Mouse (Mus musculus) spleen, adult 2 months (tissue): ENCODE results near the gene Zmiz1. TPM values are rescaled to one million over a fixed set of nuclear protein-coding genes. Genes with fewer than 3 reads are reported as not detected.

Experiments
- DNase-seq, 2 experiments: peaks; one replicate each; pipeline versions ENCODE4 v3.0.0 to v3.0.0-alpha.2; 2012 to 2021; ENCODE audit warnings: low spot score in 2 of 2, low read depth in 1 of 2
- H3K27ac ChIP-seq: fragments of 200-500 bp; 2 replicates; pipeline ENCODE4 v1.5.1; 2012; ENCODE audit warnings: low read length, inconsistent platforms; ENCODE audit not compliant: insufficient read depth
- H3K27me3 ChIP-seq: fragments of 200-500 bp; 2 replicates; pipeline ENCODE4 v1.6.1; 2012; ENCODE audit warnings: mild to moderate bottlenecking, moderate library complexity, low read length, inconsistent platforms; ENCODE audit not compliant: control insufficient read depth, insufficient read depth
- H3K36me3 ChIP-seq: fragments of 200-500 bp; 2 replicates; pipeline ENCODE4 v1.6.1; 2012; ENCODE audit warnings: mild to moderate bottlenecking, low read length, inconsistent platforms; ENCODE audit not compliant: control insufficient read depth, insufficient read depth
- H3K4me1 ChIP-seq: fragments of 200-500 bp; 2 replicates; pipeline ENCODE4 v1.6.1; 2011; ENCODE audit warnings: inconsistent platforms; ENCODE audit not compliant: control insufficient read depth, insufficient read depth, insufficient read length
- H3K4me3 ChIP-seq: fragments of 200-500 bp; 2 replicates; pipeline ENCODE4 v1.5.1; 2011; ENCODE audit warnings: mild to moderate bottlenecking, inconsistent platforms; ENCODE audit not compliant: insufficient read depth, insufficient read length; ENCODE audit errors: extremely low read depth
- CTCF ChIP-seq: fragments of 200-500 bp; IDR thresholded peaks from 2 replicates; pipeline ENCODE4 v1.5.1; 2011; ENCODE audit warnings: mild to moderate bottlenecking, inconsistent platforms; ENCODE audit not compliant: insufficient read depth, insufficient read length, insufficient replicate concordance; ENCODE audit errors: extremely low read depth
- POLR2A ChIP-seq: fragments of 200-500 bp; IDR thresholded peaks from 2 replicates; pipeline ENCODE4 v1.6.1; 2011; ENCODE audit warnings: low read depth, low read length, inconsistent platforms
- WGBS: fragments of 180-500 bp; shearing (Covaris S2); methylation state at CpG from one replicate; pipeline ENCODE4 v1.1.7; 2018; 5-methylcytosine and 5-hydroxymethylcytosine counted together
- polyA plus RNA-seq: library from polyadenylated mRNA; depleted of rRNA; stranded (reverse); fragments of >200 nt; gene quantifications from 2 replicates; pipeline ENCODE4 v1.2.3, GENCODE M21; 2012

Zmiz1 gene
- polyA plus RNA-seq, 1 experiment: 48.5 TPM

- DNase-seq: no peak
Measured at GRCm38 (mm10) chr14:25574047-25574870, 115.3 kb downstream of the Zmiz1 start.

GRCm38 (mm10) chr14:25576642-25577041 is 117.7 kb downstream of the Zmiz1 start:
- Histone ChIP-seq H3K36me3 (peaks cover 22% of the 10 kb centered on the region), H3K4me1 (no peaks in the 10 kb centered on the region), H3K27ac (no peak overlapping the region), H3K4me3 (no peak overlapping the region), H3K27me3 (no peaks in the 10 kb centered on the region)
- TF ChIP-seq CTCF: no peak
- TF ChIP-seq POLR2A: no peak
- no peak for DNase-seq
- 77% methylated on average over 3 of the region's 3 CpGs for WGBS

More at GRCm38 (mm10) chr14:25574047-25574870, 115.3 kb downstream of the Zmiz1 start:
- Histone ChIP-seq H3K4me3 (no peak overlapping the region), H3K36me3 (peaks cover 19% of the 10 kb centered on the region), H3K4me1 (no peaks in the 10 kb centered on the region), H3K27me3 (no peaks in the 10 kb centered on the region), H3K27ac (no peak overlapping the region)
- TF ChIP-seq POLR2A: no peak
- TF ChIP-seq CTCF: no peak
- WGBS: 86% methylated on average over 16 of the region's 16 CpGs

- no peak for DNase-seq
- Histone ChIP-seq H3K27ac (no peak overlapping the region), H3K4me3 (no peak overlapping the region), H3K36me3 (peaks cover 15% of the 10 kb centered on the region), H3K27me3 (no peaks in the 10 kb centered on the region), H3K4me1 (no peaks in the 10 kb centered on the region)
- TF ChIP-seq POLR2A: no peak
- TF ChIP-seq CTCF: no peak
- WGBS: 53% methylated on average over 3 of the region's 3 CpGs
Measured at GRCm38 (mm10) chr14:25577431-25577830, 118.4 kb downstream of the Zmiz1 start.

GRCm38 (mm10) chr14:25579597-25579996 is 120.6 kb downstream of the Zmiz1 start:
- WGBS: 86% methylated on average over 7 of the region's 7 CpGs
- Histone ChIP-seq H3K4me3 (no peak overlapping the region), H3K27ac (no peak overlapping the region), H3K27me3 (no peaks in the 10 kb centered on the region), H3K4me1 (no peaks in the 10 kb centered on the region), H3K36me3 (peaks cover 12% of the 10 kb centered on the region)
- no peak for DNase-seq
- TF ChIP-seq CTCF (no peak), POLR2A (no peak)

- Histone ChIP-seq H3K27ac (no peak overlapping the region), H3K27me3 (no peaks in the 10 kb centered on the region), H3K4me3 (no peak overlapping the region), H3K4me1 (no peaks in the 10 kb centered on the region), H3K36me3 (peaks cover 12% of the 10 kb centered on the region)
- DNase-seq: no peak
- WGBS: 95% methylated on average over 1 of the region's 1 CpGs
- TF ChIP-seq POLR2A (no peak), CTCF (no peak)
Measured at GRCm38 (mm10) chr14:25580397-25580796, 121.4 kb downstream of the Zmiz1 start.

GRCm38 (mm10) chr14:25582603-25583002 is 123.6 kb downstream of the Zmiz1 start:
- Histone ChIP-seq H3K36me3 (peaks cover 8% of the 10 kb centered on the region), H3K4me3 (no peak overlapping the region), H3K4me1 (no peaks in the 10 kb centered on the region), H3K27me3 (no peaks in the 10 kb centered on the region), H3K27ac (no peak overlapping the region)
- 92% methylated on average over 6 of the region's 6 CpGs for WGBS
- no peak for DNase-seq
- TF ChIP-seq CTCF (no peak), POLR2A (no peak)

GRCm38 (mm10) chr14:25583899-25584298 is 124.9 kb downstream of the Zmiz1 start:
- no peak for TF ChIP-seq POLR2A
- TF ChIP-seq CTCF: no peak
- no peak overlapping the region for H3K4me3 ChIP-seq
- H3K27ac ChIP-seq: no peak overlapping the region
- H3K27me3 ChIP-seq: no peaks in the 10 kb centered on the region
- peaks cover 8% of the 10 kb centered on the region for H3K36me3 ChIP-seq
- no peaks in the 10 kb centered on the region for H3K4me1 ChIP-seq
- WGBS: 94% methylated on average over 10 of the region's 10 CpGs
- DNase-seq: no peak
